Mouse (Mus musculus) kidney, postnatal 10 days (tissue): ENCODE measurements around the gene Adamts7.
A peak's percentile ranks its signal among the peaks of the same experiment; 100 is the strongest.

Experiments used
- DNase-seq: peaks from one replicate; pipeline ENCODE4 v3.0.0; 2021; ENCODE audit warnings: mixed read lengths

Gene Adamts7

DNA sequence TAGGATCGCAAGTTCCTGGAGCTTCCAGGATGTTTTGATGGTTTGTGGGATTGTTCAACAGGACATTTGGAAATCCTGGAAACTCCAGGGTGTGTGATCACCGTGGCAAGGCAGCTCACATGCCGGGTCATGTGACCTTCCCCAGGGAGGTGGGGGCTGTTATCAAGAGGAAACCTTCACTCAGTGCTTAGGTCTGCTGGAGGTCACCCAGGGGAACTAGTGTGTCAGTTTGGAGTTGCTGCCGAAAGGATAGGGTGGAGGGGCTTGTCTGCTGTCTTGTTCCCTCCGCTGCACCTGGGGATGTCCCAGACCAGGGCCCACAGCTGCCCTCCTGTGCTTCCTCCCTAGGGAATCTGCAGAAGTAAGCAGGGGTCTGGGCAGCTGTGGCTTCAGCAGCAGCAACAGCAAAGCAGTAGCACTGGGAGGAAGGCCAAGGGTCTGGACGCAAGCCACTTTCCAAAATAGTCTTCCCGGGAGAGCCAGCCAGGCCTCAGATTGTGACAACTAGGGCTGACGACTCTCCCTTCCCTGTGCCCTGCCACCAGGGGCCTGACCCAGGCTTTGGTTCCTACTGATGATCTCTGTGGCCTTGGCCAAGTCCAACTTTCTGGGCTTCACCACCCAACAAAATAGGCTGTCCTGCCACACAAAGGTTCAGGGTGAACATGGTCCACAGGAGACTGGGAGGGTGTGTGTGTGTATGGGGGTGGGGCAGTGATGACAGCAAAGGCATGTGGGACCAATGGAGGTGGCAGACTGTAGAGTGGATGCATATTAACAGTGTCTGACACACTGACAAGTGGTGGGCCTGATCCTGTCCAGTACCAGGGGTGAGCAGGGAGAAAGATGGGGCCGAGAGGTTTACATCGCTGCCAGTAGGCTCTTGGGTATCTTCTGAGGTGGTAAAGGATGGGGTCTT, 35.9 kb downstream of the Adamts7 start:
- peak; percentile 82 for DNase-seq

DNA sequence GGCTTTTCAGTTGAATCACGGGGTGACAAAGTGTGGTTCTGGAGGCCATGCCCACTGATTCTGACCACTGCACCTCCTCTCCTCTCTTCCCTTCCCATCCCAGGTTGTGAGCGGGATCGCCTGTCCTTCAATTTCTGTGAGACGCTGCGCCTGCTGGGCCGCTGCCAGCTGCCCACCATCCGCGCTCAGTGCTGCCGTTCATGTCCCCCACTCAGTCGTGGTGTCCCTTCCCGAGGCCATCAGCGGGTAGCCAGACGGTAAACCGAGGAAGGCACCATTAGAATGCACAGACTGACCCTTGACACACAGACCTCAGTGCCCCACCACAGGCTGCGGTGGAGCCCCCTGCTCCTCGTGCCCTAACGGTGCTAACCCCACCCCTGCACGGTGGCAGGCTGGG, 36.7 kb downstream of the Adamts7 start:
- no peak for DNase-seq

DNA sequence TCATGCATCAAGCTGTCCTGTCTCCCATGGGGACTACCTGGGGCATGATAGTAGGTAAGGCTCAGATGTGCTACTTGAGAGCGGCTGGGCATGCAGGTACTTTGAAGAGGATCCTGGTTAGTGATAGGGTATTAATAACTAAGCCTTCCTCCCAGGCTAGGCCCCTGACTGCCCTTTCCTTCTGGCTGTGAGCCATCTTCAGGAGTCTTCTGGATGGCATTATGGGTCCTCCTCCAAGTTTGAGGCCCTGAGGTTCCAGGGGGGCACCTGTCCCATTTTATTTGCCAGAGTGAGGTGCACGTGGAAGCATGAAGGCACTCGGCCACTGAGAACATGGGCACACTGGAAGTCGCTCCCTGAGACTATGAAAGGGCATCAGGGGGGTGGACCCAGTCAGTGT, 37.6 kb downstream of the Adamts7 start:
- DNase-seq, result no peak

DNA sequence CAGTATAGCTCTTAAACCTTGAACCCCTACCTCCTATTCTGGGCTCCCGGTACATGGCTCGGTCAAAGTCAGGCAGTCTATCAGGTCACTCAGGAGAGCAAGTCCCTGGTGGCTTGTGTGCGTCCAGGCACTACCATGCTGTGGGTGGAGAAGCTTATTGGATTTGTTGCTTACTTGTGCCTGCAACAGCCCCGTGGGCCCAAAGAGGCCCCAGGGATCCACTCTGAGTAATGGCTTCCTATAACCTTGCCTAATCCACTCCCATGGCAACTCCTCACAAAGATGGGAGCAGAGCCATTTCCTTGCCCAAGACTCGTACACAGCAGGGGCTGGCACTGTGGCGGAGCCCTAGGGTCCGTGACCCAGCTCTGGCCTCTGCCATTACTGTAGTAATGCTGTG, 38.2 kb downstream of the Adamts7 start:
- no peak for DNase-seq

DNA sequence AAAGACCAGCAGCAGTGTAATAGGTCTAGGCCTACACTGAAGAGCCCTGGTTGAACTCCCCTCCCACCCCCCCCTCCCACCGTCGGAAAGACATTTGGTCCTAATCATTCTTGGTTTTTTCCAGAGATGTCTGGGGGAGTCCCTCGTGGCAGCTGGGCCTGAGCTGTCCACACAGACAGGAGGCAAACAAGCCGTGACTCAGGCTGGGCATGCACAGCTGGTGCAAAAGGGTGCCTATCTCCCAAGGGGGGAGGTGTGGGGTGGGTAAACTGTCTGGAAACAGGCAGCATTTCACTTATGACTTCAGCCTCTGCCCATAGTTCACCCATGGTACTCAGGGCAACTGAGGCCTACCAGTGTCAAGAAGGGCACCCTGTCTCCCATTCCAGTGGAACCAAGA, 38.7 kb downstream of the Adamts7 start:
- no peak for DNase-seq

GRCm38 (mm10) chr9:90203233-90203632, 40.4 kb downstream of the Adamts7 start:
- DNase-seq, result no peak

GRCm38 (mm10) chr9:90204396-90204915, 41.6 kb downstream of the Adamts7 start:
- DNase-seq, result no peak

GRCm38 (mm10) chr9:90206500-90206899, 43.6 kb downstream of the Adamts7 start:
- peak; percentile 92 for DNase-seq

DNA sequence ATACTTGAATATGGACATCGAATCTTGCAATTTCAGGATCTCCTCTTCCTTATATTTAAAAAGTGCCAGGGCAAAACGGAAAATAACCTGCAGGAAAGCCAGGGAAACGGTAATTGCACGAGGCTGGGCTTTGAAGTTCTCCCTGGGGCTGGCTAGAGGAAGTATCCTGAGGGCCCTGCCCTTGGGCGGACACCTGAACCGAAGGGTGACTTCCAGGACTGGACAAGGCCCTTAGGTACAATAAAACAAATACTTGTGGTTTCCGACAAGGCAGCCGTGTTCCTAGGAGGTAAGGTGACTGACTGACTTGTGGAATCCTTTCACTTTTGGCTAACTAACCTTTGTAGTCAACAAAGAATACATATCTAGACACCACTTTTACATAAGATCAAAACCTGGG, 44.9 kb downstream of the Adamts7 start:
- no peak for DNase-seq

DNA sequence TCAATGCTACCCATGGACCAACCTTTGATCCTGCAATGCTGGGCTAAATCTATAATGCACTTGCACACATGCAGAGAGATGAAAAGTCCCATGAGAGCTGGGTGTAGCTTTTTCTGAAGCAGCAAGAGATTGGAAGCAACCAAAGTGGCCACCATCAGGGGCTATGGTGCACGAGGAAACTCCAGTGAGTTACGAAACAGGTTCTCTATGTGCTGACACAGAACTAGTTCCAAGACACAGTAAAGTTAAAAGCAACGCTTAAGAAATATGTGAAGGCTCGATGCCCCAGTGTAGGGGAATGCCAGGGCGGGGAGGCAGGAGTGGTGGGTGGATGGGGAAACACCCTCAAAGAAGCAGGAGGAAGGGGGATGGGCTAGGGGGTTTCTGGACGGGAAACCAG, 45.8 kb downstream of the Adamts7 start:
- DNase-seq, result no peak

- no peak for DNase-seq
These were observed 50.3 kb downstream of the Adamts7 start for GRCm38 (mm10) chr9:90213127-90213526.

GRCm38 (mm10) chr9:90216259-90217001, 53.6 kb downstream of the Adamts7 start:
- no peak for DNase-seq

DNA sequence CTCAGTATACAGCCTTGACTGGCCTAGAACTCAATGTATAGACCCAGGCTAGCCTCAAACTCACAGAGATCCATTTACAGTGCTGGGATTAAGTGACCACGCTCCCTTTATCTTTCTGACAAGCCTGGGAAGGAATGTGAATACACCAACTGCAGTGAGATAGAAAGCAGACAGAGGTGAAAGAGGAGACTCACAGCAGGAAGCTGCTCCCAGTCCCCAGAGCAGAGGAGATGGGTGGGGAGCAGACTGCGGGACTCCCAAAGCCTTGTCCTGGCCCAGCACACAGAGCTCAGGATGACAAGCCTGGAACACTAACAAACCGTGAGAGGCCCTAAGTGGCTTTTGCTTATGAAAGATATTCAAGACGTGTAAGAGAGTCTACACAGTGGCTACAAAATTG, 54.6 kb downstream of the Adamts7 start:
- no peak for DNase-seq

DNA sequence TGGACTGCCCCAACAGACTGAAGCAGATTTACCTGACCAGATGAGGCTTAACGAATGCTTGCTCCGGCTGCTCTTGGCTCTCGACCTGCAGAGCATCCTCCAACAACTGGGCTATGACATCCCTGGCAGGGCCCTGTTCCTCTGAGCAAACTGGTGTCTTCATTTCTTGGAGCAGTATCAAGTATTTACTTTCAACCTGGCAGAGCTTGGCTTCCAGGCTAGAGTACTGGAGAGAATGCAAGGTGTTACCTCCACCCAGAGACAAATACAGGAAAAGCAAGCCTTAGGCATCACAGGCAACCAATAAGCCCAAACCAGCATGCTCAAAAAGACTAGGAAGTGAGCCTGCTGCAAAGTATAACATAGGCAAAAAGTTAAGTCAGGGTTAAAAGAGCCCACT, 59.4 kb downstream of the Adamts7 start:
- DNase-seq, result no peak

DNA sequence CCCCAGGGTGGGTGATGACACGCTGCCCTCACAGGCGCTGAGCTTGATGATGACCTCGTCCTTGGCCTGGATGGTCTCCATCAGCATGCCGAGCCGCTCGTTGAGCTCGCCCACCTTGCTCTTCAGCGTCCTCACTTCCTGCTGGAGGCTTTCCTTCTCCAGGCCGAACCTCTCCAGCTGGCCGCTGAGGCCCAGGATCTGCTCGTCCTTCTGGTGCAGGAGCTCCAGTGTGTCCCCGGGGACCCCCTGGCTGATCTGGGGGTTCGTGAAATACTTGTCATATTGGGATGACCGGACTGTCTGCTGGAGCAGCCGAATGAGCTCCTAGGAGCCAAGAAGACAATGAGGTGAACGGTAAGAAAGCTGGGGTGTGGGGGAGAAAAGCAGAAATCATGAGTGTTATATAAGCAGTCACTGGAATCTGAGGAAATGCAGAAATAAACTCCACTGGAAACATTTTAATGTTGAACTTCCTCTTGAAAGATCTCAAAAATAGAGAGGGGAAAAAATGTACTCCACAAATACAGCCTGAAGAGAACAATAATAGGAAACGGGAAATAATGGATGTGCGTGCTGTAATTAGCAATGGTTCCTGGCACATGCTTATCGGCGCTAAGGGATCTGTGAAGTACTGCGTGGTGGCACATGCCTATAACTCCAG, 63.3 kb downstream of the Adamts7 start:
- DNase-seq, result peak; percentile 51

DNA sequence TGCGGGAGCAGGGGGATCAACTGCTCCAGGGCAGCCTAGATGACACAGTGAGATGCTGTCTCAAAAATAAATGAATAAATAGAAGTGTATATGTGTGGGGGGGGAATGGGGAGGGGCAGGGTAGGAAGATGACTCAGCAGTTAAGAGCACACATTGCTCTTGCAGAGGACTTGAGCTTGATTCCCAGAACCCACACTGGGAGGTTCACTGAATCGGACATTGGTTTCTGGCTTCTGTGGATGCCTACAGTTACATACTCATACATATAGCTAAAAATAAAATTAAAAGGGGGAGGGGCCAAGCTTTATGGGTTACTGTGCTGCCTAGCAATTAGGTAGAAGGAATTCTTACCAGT, 63.9 kb downstream of the Adamts7 start:
- no peak for DNase-seq

GRCm38 (mm10) chr9:90227171-90227570, 64.3 kb downstream of the Adamts7 start:
- peak; percentile 53 for DNase-seq

GRCm38 (mm10) chr9:90232781-90233690, 70.2 kb downstream of the Adamts7 start:
- DNase-seq, result no peak

DNA sequence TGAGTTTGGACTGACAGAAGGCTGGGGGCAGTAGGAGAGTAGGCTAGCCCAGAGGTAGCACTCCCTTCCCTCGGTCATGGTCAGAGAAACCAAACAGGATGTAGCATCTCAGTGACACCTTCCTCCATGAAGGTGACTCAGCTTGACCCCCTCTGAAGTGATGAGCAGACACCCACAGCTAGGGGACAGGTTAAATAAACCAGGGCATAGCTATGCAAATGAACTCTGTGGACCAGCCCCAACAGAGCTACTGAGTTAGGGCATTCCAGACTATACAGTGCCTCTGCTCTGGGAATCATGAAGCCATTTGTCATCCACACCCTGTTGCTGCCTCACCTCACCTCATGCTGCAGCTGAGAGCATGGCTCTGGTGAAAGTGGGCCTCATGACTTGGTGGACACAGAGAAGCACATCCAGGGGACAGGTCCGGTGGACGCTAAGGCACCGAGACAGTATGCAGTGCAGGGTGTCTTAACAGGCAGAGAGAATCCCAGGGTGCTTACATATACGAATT, 71.1 kb downstream of the Adamts7 start:
- DNase-seq, result no peak

DNA sequence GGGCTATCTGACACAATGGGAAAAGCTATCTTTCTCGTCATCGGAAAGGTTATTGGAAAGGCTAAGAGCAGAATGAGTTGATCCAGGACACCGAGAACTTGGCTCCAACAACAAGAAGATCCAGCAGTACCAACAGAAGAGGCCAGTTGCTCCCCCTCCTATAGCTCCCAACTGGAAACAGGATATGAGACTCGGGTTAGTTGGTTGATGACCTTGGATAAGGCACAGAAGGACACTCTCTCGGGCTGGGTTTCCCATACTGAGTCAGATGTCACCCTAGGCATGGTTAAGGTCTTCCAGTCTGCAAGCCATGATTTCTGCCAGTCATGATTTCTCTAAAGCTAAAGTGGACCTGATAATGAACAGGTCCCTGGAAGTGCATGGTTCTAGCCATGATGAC, 71.9 kb downstream of the Adamts7 start:
- no peak for DNase-seq

DNA sequence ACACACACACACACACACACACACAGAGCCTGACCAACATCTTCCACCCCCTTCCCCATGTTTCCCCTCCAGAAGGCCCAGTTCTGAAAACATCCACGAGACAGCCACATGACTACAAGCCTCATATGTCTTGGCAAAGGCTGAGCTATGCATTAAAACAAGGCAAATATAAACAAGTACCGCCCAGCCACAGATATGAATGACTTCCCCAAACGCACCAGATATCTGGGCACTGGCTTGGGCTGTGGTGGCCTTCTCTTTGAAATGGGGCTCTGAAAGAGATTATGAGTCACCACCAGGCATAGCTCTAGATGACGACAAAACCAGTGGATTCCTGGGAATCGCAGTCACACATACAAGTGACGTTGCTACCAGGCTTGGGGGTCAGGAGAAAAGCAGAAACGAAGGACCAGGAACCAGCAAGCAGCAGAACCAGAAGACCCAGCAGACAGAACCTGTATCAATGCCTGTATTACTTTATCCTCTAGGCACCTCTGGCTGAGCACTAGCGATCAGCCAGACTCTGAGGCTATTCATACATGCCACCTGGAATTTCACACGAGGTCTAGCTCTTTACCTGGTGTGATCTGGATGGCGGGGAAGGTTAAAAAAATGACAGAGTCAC, 72.5 kb downstream of the Adamts7 start:
- no peak for DNase-seq

GRCm38 (mm10) chr9:90236817-90237216, 73.9 kb downstream of the Adamts7 start:
- DNase-seq, result no peak
